Mouse (Mus musculus) spleen, adult 18-20 months (tissue): ENCODE data around the gene Tulp1.
"Not testable (repeated sequence)": the region's sequence is repeated elsewhere in the genome, so short reads cannot be mapped to it uniquely, and the experiment has no call there.

Experiments used
- DNase-seq, 2 experiments: peaks; one replicate each; pipeline ENCODE4 v3.0.0; 2022; ENCODE audit warnings: mixed read lengths in 2 of 2

The Tulp1 gene

GRCm38 (mm10) chr17:28365122-28365521 is at the start of gene Tulp1:
Gene Tulp1 (minus strand): TSS chr17:28365222.
- no peak for DNase-seq

- no peak for DNase-seq
Measured at GRCm38 (mm10) chr17:28411381-28411960, 46.4 kb upstream of the Tulp1 start.

GRCm38 (mm10) chr17:28410731-28411130 is 45.7 kb upstream of the Tulp1 start:
- no peak for DNase-seq

GRCm38 (mm10) chr17:28408251-28408918 is 43.4 kb upstream of the Tulp1 start:
- DNase-seq, result peak in 1 of 2 experiments; percentile 13

- peak; percentile 77 to 86 for DNase-seq
Measured at GRCm38 (mm10) chr17:28407418-28408250, 42.6 kb upstream of the Tulp1 start.

- no peak for DNase-seq
Measured at GRCm38 (mm10) chr17:28406471-28406870, 41.4 kb upstream of the Tulp1 start.

GRCm38 (mm10) chr17:28404745-28405144 is 39.7 kb upstream of the Tulp1 start:
- DNase-seq, result not testable (repeated sequence)

GRCm38 (mm10) chr17:28404301-28404700 is 39.3 kb upstream of the Tulp1 start:
- DNase-seq, result no peak

GRCm38 (mm10) chr17:28394994-28395393 is 30.0 kb upstream of the Tulp1 start:
- DNase-seq, result no peak

- no peak for DNase-seq
Measured at GRCm38 (mm10) chr17:28394051-28394765, 29.2 kb upstream of the Tulp1 start.

- no peak for DNase-seq
Measured at GRCm38 (mm10) chr17:28391568-28392432, 26.8 kb upstream of the Tulp1 start.

GRCm38 (mm10) chr17:28388534-28388933 is 23.5 kb upstream of the Tulp1 start:
- DNase-seq, result no peak

- DNase-seq, result peak; percentile 56 to 82
Measured at GRCm38 (mm10) chr17:28386150-28386905, 21.3 kb upstream of the Tulp1 start.

GRCm38 (mm10) chr17:28384298-28384697 is 19.3 kb upstream of the Tulp1 start:
- peak in 1 of 2 experiments; percentile 23 for DNase-seq

GRCm38 (mm10) chr17:28380255-28380654 is 15.2 kb upstream of the Tulp1 start:
- DNase-seq, result no peak

GRCm38 (mm10) chr17:28375592-28376061 is 10.6 kb upstream of the Tulp1 start:
- DNase-seq, result no peak

- no peak for DNase-seq
Measured at GRCm38 (mm10) chr17:28374494-28374893, 9.5 kb upstream of the Tulp1 start.

GRCm38 (mm10) chr17:28373821-28374220 is 8.8 kb upstream of the Tulp1 start:
- peak in 1 of 2 experiments; percentile 53 for DNase-seq

- DNase-seq, result no peak
Measured at GRCm38 (mm10) chr17:28371941-28372340, 6.9 kb upstream of the Tulp1 start.

GRCm38 (mm10) chr17:28371286-28371685 is 6.3 kb upstream of the Tulp1 start:
- no peak for DNase-seq

- DNase-seq, result no peak
Measured at GRCm38 (mm10) chr17:28369056-28369455, 4.0 kb upstream of the Tulp1 start.
